Mouse (Mus musculus) thymus, adult 2 months (tissue): ENCODE results near the gene Mindy4.

Experiments used
- CTCF ChIP-seq: fragments of 200-500 bp; IDR thresholded peaks from 2 replicates; pipeline ENCODE4 v1.5.1; 2012; ENCODE audit warnings: mild to moderate bottlenecking, control low read depth, low read length, moderate library complexity, borderline replicate concordance; ENCODE audit not compliant: control insufficient read depth, poor library complexity, insufficient read depth; ENCODE audit errors: extremely low read depth
- POLR2A ChIP-seq: fragments of 200-500 bp; IDR thresholded peaks from 2 replicates; pipeline ENCODE4 v1.6.1; 2012; ENCODE audit warnings: mild to moderate bottlenecking, low read length, control low read depth, moderate library complexity; ENCODE audit not compliant: control insufficient read depth, poor library complexity, insufficient read depth; ENCODE audit errors: extremely low read depth

DNA sequence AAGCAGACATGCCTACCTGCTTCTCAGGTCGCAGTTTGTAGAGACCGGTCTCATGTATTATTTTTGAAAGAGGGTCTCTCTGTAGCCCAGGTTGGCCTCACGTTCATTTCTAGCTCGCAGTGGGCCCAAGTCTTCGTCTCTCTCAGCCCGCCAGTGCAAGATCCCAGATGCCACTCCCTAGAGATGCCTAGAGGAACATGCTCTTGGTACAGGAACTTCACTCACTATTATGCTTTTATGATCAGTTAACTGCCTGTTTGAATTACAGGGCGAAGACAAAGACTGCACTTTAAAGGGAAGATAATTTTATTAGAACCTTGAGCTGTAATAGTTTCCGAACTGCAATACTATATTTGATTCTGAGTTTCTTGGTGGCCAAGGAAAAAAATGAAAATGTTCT is 79.2 kb downstream of the Mindy4 start:
- no peak for TF ChIP-seq POLR2A
- no peak for TF ChIP-seq CTCF
